Mouse (Mus musculus) thymus, postnatal 14 days (tissue): Measurements from ENCODE around the gene Dtnb.
"Not testable (repeated sequence)": the region's sequence is repeated elsewhere in the genome, so short reads cannot be mapped to it uniquely, and the experiment has no call there.

Source experiments
- DNase-seq: peaks from one replicate; pipeline ENCODE4 v3.0.0; 2021

Gene Dtnb

DNA sequence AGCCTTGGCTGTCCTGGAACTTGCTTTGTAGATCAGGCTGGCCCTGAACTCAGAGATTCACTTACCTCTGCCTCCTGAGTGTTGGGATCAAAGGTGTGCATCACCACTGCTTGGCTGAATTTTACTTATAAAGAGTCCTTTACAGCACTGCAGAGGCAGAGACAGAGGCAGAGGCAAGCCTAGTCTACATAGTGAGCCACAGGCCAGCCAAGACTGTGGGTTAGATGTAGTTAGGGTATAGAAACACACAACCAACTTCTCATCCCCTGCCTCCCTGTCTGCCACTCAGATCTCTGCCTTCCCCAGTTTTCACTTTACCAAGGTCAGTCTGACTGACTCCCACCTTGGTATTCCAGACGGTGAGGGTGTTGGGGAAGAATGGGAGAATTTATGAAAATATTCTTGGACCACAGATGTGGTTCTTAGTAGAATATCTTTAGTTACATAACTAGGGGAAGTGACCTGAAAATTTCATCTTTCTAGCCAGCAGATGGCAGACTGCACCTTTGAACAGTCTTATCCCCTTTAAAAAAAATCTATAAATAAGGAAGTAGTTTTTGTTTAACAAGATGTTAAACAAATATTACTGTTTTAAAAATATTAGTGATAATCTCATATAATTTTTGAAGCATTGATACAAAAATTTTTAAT is 88.9 kb downstream of the Dtnb start:
- peak; percentile 22 for DNase-seq

DNA sequence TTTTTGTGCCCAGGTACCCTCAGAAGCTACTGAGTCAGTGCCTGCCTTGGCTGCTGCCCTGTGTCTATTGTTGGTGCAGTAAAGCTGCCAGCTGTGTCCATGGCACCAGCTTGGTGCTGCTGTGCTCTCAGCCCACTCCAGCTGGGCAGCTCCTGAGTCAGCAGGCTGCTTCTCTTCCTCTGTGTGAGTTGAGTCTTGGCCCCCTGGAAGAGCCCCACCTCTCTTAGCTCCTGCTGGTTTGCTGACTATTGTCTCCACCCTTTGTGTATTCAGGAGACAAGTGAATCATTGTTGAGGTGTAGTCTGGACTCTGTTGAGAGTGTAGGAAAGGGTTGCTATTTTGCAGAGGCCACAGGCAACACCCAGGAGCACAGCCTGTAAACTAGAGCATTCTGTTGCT is 90.5 kb downstream of the Dtnb start:
- DNase-seq, result no peak

DNA sequence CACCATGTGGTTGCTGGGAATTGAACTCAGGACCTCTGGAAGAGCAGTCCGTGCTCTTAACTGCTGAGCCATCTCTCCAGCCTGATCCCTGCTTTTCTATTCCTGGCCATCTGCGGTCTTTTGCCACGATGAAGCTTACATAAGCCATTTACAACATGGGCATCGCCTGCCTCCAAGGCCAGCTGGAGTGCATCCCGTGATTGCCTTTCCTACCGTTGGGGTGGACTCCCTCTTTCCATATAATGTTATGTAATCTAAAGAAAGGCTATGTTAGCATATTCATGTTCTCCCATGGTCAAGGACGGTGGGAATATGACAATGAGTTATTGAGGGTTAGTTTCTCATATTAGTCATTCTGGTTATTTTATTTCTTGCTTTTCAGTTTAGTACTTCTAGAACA is 91.2 kb downstream of the Dtnb start:
- DNase-seq, result no peak

DNA sequence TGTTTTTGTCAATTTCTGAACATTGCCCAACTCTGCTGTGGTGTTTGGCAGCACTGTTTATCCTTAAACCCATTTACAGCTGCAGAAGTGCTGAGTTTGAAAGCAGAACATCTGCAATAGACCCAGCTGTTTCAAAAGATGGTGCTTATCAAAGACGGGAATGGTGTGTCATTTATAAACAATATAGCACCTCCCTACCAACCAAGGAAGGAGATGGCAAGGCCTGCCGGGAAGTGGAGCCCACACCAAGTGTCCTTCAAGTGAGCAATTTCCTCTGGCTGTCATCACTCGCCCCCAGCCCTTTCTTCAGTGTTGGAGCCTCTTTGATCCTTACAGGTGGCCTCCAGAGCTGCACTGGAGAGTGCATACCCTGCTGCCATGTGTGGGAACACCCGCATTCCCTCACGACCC is 97.8 kb downstream of the Dtnb start:
- no peak for DNase-seq

DNA sequence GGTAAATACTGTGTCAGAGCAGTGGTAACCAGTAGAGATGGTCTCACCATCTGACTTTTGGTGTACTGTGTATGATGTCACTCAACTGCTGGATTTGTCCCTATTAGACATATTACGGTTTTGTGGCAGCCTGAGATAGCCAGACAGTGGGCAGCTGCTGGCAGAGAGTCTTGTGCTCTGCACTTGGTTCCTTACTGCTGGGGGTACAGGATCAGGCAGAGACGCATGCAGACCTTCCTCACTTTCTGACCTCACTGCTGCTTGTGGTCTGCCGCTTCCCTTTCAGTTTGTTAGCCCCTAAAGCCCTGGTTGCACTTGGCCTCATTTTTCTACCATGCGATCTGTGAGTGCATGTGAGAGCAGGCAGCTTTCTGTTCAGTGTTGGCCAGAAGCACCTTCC is 98.9 kb downstream of the Dtnb start:
- DNase-seq, result peak; percentile 8

DNA sequence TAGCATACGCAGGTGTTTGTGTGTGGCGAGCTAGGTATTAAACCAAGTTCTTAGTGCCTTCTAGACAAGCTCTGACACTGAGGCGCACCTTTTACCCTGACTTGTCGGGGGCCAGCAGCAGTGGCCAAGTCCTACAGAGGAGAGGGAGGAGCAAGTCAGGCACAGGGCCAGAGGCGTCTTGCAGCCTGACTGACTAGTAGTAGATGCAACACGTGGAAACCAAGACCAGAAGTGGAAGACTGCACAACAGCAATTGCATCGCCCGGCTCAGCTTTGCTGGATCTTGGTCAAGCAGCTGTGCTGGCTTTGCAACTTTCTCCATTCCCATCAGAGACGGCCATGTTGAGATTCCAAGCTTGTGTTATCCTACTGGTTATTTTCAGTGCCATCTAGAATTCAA is 100.6 kb downstream of the Dtnb start:
- no peak for DNase-seq

DNA sequence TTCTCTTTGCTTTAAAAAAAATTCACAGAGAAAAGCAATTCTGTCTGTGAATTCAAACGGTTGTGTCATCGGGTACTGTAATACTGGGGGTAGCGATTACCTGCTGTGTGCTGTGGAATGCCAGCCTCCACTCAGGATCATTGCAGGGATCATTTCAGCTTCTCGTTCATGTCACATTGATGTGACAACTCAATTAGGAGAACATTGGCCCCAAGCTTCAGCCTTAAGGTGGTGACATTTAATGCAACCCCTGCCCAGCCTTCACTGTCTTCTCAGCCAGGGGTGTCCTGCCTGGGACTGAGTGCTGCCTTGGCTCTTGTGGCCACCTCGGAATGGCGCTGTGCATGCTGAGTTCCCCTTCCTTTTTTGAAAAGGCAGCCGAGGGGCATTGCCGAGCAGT is 101.7 kb downstream of the Dtnb start:
- DNase-seq, result no peak

DNA sequence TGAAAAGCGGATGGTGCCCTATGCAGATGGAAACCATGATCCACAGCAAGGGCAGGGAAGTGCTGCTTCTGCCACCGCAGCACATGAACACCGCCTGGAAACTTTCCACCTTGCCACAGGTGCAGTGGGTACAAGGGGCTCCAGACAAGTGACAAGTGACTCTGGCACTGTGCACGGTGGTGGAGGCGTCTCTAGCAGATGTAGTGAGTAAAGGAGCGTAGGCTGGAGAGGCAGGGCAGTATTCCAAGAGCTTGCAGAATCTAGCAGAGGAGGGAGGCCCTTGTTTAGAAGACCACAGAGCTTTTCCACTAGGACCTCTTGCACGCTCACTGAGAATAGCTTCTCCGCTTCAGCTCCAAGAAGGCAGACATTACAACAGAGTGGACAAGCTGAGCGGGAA is 102.7 kb downstream of the Dtnb start:
- DNase-seq, result no peak

DNA sequence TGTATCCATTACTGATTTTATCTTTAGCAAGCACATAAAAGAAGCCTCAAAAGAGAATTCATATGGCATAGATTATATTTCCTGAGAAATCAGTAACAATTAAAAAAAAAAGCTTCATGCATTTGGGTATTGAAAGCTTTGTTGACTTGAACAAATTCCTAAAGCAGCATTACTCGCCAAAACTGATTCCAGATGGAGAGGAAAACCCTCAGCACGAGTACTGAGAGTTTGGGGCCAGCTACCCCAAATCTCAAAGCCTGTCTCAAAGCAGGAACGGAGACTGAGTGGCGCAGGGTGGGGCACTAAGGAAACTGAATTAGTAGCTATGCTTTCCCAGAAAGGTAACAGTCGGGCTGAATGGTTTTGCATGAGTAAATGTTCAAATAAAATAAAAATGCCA is 108.5 kb downstream of the Dtnb start:
- DNase-seq, result no peak

DNA sequence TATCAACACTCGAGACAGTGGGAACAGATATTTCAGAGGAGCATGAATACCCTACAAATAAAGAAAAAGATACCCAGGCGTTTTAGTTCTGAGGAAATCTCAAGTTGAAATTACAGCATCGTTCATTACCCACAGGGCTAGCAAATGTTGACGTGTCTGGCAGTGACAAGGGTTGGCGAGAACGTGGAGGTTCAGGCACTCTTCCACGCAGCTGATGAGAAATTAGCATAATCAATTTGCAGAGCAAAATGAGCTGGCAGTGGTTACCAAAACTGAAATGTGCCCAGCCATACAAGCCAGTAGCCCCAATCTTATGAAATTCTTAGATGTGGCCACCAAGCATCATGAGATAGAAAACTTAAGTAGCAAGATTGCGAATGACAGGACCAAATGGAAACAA is 110.9 kb downstream of the Dtnb start:
- no peak for DNase-seq

DNA sequence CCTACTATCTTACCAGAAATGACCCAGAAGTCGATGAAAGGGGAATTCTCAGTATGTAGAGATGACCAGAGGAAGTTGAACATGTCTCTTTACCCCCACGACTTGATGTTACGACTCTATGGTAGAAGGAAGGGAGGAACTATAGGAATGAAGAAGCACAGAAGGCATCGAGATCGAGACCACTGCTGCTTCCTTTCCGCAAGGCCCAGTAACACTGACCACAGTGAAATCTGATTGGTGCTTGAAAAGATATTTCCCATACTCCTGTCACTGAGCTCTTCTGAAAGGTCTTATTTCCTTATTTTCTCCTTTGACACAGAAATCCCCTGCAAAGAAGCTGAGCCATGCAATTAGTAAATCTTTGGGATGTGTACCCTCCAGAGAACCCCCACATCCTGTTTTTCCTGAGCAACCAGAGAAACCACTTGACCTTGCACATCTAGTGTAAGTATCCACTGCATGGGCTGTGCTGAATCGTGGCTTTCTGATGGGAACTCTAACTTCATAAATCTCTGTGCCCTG is 114.3 kb downstream of the Dtnb start:
- no peak for DNase-seq

DNA sequence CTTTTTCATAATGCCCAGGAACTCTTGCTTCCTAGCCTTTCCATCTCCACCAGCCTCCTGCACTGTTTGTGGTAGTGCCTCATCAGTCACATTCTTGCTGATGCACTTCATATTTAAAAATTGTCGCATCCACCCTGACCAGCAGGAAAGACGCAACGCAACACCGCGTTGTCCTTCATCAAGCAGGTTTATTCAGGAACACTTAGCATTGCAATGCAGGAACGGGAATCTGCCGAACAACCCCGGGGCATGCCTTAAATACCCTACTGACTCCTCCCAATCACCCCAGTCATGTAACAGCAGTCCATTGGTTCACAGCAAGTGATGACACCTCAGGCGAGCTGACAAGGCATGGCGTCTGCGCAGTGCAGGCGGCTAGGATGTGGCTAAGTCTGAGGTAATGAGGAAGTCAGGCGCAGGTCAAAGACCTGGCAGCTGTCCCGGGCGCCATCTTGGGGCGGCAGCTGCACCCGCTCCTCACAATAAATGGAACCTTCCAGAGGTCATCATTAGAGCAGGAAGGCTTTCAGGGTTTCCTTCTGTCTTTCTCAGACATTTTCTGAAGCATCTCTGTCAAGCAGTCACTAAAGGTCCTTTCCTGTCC is 118.8 kb downstream of the Dtnb start:
- not testable (repeated sequence) for DNase-seq

DNA sequence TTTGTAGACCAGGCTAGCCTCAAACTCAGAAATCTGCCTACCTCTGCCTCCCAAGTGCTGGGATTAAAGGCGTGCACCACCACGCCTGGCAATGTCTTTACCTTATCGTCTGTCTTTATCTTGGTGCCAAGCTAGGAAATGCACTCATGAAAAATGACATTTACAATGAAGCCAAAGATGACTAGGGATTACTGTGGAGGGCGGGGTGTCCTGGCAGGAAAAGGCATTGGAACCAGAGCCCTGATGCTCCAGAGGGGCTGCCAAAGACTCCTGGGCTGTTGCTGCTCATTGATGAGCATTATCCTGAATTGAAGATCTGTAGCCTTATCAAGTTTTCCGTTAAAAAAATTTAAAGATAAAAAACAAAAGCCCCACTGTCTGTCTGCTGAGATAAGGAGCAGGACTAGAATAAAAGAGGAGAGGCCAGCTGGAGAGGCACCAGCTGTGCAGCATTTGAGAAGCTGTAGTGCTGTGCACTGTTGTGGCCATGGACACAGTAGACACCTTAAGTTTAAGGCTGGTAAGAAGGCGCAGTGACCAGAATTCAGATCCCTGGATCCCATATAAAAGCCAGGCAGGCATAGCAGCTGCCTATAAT is 120.7 kb downstream of the Dtnb start:
- DNase-seq, result no peak

DNA sequence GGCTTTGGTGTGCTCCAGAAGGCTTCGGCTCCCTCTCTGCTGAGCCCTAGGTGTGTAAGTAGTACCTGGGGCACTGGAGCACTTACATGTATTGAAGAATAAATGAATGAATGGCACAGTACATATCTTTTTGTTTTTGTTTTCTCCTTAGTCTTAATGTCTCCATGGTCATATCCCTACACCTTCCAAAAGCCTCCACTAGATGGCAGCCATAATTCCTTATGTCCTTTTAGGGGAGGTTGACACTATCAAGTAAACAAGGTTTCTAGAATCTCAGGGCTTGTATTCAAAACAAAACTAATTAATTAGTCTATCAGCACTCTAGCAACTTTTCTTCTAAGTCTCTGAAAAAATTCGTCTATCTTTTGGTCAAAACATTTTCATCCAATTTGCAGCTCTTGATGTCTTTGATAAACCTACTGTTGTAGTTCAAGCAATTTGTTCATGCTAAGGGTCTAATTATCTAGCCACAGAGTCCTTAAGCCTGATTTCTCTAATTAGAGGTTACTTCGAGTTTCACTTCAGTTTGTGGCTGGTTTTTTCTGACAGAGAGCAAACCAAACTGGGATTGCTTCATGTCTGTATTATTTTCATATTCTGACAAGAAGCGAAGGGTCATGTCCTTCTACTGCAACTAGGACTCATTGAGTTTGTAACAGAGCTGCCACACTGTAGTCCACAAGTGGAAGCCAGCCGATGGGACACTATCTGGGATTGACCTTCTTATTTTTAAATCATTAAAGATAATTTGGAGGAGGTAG is 123.7 kb downstream of the Dtnb start:
- peak; percentile 47 for DNase-seq

DNA sequence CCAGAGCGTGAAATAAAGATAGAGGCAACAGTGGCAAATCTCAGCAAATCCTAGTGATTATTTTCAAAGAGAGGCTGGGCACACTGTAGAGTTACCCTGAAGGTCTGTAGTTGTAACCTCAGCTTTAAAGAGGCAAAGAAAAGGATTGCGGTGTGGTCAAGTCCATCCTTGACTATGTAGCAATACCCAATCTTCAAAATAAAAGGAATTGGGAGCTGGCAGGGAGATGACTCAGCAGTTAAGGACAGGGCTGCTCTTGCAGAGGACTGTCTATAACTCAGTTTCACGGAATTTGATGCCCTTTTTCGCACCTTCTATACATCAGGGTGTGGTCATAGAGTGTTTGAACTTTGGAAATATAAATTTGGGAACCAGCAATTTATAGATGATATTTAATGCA is 128.3 kb downstream of the Dtnb start:
- DNase-seq, result no peak

DNA sequence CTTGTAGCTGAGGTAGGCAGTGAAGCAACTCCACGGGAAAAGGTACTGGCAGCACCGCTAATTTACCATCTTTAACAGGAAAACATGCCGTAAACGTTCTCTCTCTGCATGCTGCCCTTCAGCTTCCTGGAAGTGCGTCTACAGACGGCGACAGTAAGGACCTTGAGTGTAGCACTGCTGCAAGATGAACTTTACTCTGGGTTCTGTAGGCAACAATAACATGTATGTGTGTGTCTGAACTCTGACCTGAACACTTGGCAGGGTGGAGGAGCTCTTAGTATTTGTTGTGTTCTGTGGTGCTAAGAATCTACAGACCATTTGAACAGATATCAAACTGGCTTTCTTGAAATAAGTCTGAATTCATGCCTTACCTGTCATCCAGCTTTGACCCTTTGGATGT is 130.7 kb downstream of the Dtnb start:
- DNase-seq, result no peak

DNA sequence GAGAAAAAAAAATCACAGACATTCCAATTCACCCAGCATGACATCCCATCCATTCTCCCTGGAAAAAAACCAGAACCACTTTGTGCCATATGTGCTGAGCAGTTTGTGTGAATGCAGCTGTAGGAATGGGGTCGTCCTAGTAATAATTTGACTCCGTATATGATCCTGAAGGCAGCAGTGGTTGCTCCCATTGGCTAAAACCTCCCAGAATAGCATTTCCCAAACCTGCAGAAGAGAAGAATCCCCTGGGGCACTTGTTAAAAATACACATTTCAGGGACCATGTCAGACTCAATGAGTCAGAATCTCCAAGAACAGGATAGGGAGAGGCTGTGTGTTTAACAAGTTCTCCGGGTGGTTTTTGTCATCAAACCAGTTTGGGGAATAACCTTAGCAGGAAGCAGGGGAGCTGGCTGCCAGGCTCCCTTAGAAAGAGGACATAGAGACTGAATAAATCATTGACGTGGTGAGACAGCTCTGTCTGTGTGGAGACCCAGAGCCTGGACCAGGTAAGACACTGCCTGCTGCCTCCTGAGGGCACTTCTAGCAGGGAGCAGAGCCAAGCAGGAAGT is 147.1 kb downstream of the Dtnb start:
- DNase-seq, result no peak

DNA sequence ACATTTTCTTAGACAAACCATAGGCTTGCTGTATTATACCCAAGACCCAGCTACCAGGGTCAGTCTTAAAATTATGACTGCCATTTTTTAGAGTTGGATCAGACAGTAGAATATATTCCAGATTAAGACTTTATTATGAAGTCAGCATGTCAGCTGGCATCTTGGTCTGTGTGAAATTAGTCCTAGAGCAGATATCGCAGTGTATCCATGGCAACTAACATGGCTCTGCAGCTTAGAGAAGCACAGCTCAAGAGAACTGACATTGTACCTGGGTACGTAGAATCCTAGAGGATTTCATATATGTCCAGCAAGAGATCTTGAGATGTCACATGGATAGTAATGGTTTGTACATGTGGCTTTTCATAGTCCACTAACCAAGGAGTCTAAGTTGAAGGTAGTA is 148.3 kb downstream of the Dtnb start:
- DNase-seq, result no peak

DNA sequence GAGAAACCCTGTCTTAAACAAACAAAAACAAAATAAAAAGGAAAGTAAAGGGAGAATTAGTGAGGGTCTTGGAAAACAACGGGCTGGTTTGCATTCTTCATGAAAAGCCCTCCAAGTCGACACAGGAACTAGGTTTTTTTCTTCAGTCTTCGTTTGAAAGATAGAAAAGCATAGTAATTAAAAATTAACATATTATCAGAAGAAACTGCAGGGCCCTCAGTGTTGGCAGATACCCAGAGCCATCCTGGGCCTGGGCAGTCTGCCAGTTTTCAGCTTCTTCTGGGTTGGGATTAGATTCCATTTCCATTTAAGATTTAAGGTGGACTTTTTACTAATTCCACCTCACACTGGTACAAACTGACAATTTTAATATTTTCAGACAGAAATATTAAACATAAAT is 151.6 kb downstream of the Dtnb start:
- no peak for DNase-seq

DNA sequence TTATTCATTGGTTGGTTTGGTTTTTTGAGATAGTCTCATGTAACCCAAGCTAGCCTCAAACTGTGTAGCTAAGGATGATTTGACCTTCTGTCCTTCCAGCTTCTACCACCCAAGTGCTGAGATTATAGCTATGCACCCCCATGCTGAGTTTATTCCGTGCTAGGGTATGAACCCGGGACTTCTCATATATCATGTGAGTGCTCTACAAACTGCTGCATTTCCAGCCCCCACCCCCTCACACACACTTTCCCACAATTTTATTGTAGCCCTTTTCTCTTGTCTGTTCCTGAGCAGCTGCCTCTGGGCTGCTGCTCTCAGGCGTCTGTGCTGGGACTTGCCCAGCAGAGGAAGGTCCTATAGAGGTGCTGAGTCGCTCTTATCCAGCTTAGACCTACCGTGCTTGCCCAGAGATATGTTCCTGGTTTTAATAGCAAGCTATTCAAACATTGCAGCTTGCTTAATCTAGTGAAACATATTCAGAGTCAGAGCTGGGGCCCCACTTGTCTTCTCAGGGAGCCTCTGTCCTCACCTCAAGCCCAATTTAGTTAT is 152.7 kb downstream of the Dtnb start:
- no peak for DNase-seq

DNA sequence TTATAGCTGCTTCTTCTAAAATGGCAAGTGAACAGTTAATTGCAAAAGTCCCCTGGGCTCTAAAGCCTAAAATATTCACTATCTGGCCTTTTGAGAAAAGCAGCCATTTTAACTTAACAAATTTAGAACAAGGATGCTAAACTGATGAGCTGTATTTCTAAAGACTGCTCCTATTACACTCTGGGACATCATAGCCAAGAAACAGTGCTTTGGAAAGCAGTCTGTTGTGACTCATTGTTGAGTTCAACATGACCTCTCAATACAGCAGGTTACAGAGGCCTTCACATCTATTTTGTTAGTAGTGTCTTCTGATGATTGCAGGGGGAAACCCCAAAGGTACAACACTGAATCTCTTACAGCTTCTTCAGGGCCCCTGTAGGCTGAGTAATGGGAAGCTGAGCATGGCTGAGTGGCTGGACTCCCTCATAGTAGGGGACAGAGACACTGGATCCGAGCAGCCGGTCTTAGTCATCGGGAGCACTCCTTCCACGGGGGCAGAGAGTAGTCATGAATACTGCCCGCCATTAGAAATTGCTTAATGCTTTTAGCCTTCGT is 157.4 kb downstream of the Dtnb start:
- DNase-seq, result no peak

DNA sequence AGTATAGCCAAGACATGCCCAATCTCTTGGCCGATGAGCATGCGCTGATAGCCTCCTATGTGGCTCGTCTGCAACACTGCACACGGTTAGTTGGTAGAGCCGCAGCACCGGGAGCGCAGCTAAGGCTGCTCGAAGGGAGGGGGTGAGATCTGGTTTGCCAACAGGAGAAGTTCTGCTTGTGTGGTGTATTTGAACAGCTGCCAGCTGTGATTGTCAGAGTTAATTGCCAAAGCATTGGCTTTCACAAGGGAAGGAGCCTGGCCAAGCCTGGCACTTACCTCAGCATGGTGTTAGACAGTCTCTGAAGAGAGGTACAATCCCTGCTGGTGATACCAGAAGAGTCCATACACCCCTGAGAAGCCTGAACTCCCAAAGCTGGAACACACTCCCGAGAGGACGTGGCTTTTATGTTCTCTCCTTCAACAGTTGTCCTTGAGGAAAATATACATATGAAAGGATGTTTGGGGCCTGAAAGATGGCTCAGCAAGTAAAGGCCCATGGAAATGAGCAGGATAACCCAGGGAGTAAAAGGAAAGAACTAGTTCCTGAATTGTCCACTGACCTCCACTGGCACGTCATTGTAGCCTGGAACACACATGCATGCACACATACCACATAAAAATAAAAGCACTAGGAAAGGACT is 160.6 kb downstream of the Dtnb start:
- DNase-seq, result no peak
